Mouse (Mus musculus) thymus, postnatal 0 days (tissue): ENCODE results near the gene Chrd. TPM values are rescaled to one million over a fixed set of nuclear protein-coding genes. Genes with fewer than 3 reads are reported as not detected.

Source experiments
- DNase-seq: peaks from one replicate; pipeline ENCODE4 v3.0.0-alpha.2; 2015; ENCODE audit warnings: low spot score
- polyA plus RNA-seq: library from polyadenylated mRNA; unstranded; fragments of >200 nt; fragmentation: Nextera tagmentation; extraction: Ambion mirVana; gene quantifications from 2 replicates; pipeline ENCODE4 v1.2.1, GENCODE M21; 2015

The Chrd gene
- polyA plus RNA-seq, 1 experiment from 2014 or later = 1.3 TPM

DNA sequence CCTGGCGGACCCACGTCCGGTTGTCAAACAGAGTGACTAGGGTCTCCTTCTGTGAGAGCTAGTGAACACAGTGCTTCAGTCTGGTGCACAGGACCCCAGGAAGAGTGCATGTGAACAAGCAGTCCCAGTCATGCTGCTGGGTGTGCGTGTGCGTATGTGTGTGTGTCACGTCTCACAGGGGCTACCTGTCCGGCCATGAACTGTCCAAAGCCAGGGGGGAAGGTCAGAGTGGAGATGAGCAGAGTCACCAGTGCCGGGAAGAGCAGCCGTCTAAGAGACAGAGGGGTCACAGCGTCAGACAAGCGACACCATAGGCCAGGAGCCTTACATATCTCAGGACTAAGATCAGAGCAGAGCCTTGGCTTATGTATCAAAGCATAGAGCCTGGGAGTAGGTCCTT, 22.6 kb upstream of the Chrd start:
- no peak for DNase-seq

DNA sequence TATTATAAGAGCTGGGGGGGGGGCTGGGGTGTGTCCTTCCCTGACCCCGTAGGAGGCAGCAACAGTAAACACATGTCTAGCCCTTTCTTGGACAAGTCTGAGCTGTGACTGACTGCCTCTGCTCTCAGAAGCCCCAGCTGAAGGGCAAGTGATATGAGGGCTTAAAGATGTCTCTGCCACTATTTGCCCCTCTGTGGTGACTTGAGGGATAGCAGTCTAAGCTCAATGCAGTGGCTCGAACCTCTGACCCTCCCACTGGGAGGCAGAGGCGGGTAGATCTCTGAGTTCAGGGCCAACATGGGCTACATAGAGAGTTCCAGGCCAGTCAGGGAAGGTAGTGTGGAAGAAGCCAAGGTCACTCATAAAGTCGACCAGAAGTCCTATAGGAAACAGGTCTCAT, 22.1 kb upstream of the Chrd start:
- DNase-seq = no peak

GRCm38 (mm10) chr16:20712190-20712589, 20.7 kb upstream of the Chrd start:
- no peak for DNase-seq

DNA sequence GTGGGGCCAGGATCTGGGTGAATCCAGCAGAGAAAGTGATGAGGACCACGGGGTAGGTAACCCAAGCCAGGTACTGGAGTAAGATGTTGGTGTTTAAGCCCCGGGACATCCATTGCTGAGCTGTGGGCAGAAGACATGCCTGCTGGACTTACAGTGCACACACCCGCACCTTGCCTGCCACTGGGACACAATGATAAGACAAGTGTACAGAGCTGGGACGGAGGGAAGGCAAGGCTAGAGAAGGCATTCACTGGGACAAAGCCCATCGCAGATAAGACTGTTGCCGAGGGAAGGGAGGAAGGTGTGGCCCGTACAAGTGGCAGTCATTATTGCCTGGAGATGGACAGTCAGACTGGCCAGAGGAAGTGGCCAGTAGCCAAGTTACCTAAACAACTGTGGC, 20.0 kb upstream of the Chrd start:
- no peak for DNase-seq

GRCm38 (mm10) chr16:20714307-20715080, 18.4 kb upstream of the Chrd start:
- no peak for DNase-seq

DNA sequence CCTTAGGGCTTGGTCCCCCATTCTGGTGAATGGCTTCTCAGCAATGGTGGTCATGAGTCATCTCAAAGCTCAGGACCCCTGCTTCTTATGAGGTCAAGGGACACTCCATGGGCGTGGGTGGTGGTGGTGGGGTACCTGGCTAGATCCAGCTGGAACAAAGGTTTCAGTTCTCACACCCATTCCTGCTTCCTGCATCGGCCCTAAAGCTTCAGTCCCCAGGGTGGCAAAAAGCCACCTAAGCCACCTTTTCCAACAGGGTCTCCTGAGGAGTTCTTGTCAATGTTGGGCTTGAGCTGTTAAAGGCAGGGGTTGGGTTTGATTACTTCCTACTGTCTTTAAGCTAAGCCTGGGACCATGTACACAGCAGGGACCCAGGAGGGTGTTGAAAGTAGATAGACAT, 17.8 kb upstream of the Chrd start:
- no peak for DNase-seq

- no peak for DNase-seq
Measured at GRCm38 (mm10) chr16:20715566-20715965, 17.4 kb upstream of the Chrd start.

- DNase-seq = peak; percentile 70
Measured at GRCm38 (mm10) chr16:20715976-20716840, 16.7 kb upstream of the Chrd start.

DNA sequence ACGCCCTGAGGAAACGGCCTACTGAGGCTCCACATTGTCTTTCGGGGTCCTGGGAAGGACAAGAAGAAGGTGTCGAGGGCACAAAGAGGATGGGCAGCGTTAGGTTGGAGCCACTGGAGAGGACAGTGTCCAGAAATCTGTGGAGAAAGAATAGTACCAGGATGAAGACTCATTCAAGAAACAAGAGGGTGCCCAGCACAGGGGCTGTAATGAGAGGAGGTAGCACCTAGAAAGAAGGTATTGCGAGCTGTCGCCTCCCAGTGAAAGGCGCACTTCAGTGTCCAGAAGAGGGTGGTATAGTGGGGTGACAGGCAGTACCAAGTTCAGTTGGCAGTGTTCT, 16.1 kb upstream of the Chrd start:
- no peak for DNase-seq

GRCm38 (mm10) chr16:20717181-20717977, 15.5 kb upstream of the Chrd start, which contains the start of the genes Polr2h and Clcn2:
Gene Polr2h, plus strand, starts transcription at chr16:20717665.
Gene Clcn2, minus strand, starts transcription at chr16:20717746.
- peak; percentile 98 for DNase-seq

DNA sequence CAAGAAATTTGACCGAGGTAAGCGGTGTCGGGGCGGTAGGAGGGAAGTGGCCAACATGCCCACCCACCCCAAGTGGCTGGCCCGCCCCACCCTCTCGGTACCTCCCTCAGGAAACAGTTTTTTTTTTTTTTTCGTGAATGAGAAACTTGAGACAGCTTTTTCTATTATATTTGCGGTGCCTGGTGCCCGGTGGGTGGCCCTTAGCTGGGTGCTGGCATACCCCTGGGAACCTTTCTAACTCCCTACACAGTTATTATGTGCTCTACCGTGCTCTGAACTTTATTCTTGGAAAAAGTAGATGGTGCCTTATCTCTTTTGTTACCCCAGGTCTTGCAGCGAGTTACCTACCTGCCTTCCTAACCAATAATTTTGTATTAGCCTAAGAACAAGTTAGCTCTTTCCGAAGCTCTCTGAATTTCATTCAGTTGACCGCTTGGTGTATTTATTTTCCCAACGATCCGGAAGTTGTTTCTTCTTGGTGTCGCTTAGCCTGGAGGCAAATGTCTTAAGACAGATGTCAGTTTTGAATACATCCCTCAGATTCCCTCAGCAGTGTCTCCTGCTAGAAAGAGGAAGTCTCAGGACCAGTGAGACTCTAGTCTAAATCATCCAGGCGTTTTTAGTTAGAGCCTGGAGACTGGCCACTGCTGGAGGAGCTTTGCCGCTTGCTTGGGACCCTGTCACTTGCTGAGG, 14.8 kb upstream of the Chrd start:
- DNase-seq = peak; percentile 25

DNA sequence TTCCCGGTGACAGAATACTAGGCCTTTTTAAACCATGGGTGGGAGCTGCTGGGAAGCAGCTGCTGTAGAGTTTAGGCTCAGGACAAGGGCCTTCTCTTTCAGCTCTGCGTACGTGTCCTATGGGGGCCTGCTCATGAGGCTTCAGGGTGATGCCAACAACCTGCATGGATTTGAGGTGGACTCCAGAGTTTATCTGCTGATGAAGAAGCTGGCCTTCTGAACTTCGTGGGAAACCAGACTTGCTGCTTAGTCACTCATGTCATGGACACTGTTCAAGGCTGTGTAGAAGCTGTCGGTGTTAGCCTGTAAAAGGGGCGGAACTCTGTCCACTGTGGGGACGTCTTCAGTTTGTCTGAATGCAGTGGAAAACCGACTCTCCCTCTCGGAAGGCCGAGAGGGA, 11.1 kb upstream of the Chrd start:
- DNase-seq = no peak

GRCm38 (mm10) chr16:20722736-20723135, 10.2 kb upstream of the Chrd start:
- DNase-seq = no peak

DNA sequence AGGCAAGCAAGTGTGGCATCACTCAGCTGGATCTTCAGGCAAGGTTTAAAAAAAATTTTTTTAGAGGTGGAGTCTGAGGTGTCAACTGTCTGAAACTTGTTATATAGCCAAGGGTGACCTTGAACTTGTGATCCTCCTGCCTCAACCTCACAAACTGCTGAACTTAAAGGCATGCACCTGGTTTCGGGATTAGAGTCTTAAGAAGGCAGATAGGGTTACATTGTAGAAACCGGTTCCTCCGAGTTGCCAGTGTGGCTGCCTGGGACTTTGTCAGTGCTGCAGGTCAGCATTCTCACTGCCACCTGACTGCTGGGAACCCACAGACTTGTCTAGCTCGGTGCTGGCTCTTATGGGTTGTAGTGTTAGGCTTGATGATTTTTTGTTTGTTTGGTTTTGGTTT, 9.7 kb upstream of the Chrd start:
- no peak for DNase-seq

DNA sequence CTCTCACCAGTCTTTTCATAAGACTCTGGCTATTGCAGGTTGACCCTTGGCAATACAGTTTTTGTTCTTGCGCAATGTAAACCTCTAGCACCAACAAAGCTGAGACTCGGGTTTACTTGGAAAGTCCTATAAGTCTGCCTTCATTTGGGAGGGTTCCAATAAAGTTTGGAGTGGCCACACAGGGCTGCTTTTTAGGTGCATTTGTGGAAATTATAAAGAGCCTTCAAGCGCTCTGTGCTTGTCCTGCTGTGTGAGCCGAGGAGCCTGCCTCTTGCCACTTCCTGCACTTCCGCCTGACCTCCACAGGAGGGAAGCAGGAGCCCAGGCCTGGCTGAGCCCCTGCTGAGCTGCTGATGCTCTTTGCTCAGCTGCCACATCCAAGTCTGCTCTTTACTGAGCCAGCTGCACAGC, 8.6 kb upstream of the Chrd start:
- DNase-seq = peak; percentile 51

- peak; percentile 1 for DNase-seq
Measured at GRCm38 (mm10) chr16:20725321-20725720, 7.6 kb upstream of the Chrd start.

DNA sequence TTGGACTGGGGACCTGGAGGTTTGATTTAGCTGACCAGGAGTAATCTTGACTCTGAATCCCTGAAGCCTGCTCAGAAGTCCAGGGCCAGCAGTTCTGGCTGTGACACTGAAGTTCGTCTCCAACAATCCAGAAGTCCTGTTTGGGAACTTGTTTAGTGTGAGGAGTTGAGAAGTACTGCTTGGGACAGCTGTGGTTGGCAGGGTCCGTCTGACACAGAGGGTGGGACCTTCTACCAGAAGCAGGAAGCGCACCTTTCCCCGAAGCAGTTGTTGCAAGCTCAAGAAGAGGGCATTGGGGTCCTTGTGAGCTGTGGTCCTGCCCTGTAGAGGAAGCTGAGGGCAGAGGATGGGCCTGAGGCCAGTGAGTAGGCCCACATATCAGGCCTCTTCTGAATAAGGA, 7.2 kb upstream of the Chrd start:
- peak; percentile 1 for DNase-seq

GRCm38 (mm10) chr16:20726384-20726783, 6.5 kb upstream of the Chrd start:
- DNase-seq = no peak

- no peak for DNase-seq
Measured at GRCm38 (mm10) chr16:20730293-20730711, 2.6 kb upstream of the Chrd start.

- no peak for DNase-seq
Measured at GRCm38 (mm10) chr16:20731688-20732087, 1.2 kb upstream of the Chrd start.
